Mouse (Mus musculus): ENCODE measurements around the gene Abca8b. TPM values are rescaled to one million over a fixed set of nuclear protein-coding genes. Genes with fewer than 3 reads are reported as not detected.

Gene Abca8b
- polyA plus RNA-seq, 1 experiment from 2014 or later = 0.54 TPM

- H3K9ac ChIP-seq (replicated peaks; ENCODE audit: low read depth) = no peak overlapping the region
- WGBS = 89% methylated on average over 4 of the region's 4 CpGs
- H3K4me2 ChIP-seq (replicated peaks; ENCODE audit: low read depth, low read length) = no peak overlapping the region
- H3K27ac ChIP-seq (ENCODE audit: low read length) = no peak overlapping the region
- no peaks in the 10 kb centered on the region for H3K27me3 ChIP-seq (replicated peaks; ENCODE audit: insufficient read depth, low read length)
- H3K4me1 ChIP-seq (ENCODE audit: insufficient read depth, low read depth, low read length) = peaks cover 2% of the 10 kb centered on the region; the same call in 1 of the 2 replicates
- H3K36me3 ChIP-seq (ENCODE audit: insufficient read depth, low read length) = no peaks in the 10 kb centered on the region
- H3K9me3 ChIP-seq (ENCODE audit: low read length) = no peaks in the 10 kb centered on the region
- TF ChIP-seq EP300 (IDR thresholded peaks at IDR 0.05) (no peak), CTCF (IDR thresholded peaks at IDR 0.05) (no peak)
- ATAC-seq (no peak), DNase-seq (ENCODE audit: low spot score) (no peak)
- H3K4me3 ChIP-seq (ENCODE audit: low read depth, low read length) = no peak overlapping the region
These were observed 108.9 kb downstream of the Abca8b start for GRCm38 (mm10) chr11:109886757-109887156.

GRCm38 (mm10) chr11:109885521-109885920, 110.1 kb downstream of the Abca8b start:
- no peak for TF ChIP-seq EP300 (IDR thresholded peaks at IDR 0.05)
- Histone ChIP-seq H3K27me3 (replicated peaks; ENCODE audit: insufficient read depth, low read length) (no peaks in the 10 kb centered on the region), H3K4me1 (ENCODE audit: insufficient read depth, low read depth, low read length) (peaks cover 2% of the 10 kb centered on the region; the same call in 1 of the 2 replicates), H3K4me3 (ENCODE audit: low read depth, low read length) (no peak overlapping the region), H3K4me2 (replicated peaks; ENCODE audit: low read depth, low read length) (no peak overlapping the region), H3K9ac (replicated peaks; ENCODE audit: low read depth) (no peak overlapping the region), H3K27ac (ENCODE audit: low read length) (no peak overlapping the region), H3K9me3 (ENCODE audit: low read length) (no peaks in the 10 kb centered on the region), H3K36me3 (ENCODE audit: insufficient read depth, low read length) (no peaks in the 10 kb centered on the region)
- 76% methylated on average over 3 of the region's 3 CpGs for WGBS
- ATAC-seq (0 out of 2 replicates have a peak, but pooled peaks have one; percentile 8), DNase-seq (ENCODE audit: low spot score) (peak; percentile 32)

- ATAC-seq (peak; percentile 90), DNase-seq (ENCODE audit: low spot score) (peak; percentile 91)
- Histone ChIP-seq H3K4me2 (replicated peaks; ENCODE audit: low read depth, low read length) (no peak overlapping the region), H3K4me1 (ENCODE audit: insufficient read depth, low read depth, low read length) (peaks cover 2% of the 10 kb centered on the region; the same call in 1 of the 2 replicates), H3K9ac (replicated peaks; ENCODE audit: low read depth) (no peak overlapping the region), H3K9me3 (ENCODE audit: low read length) (no peaks in the 10 kb centered on the region), H3K4me3 (ENCODE audit: low read depth, low read length) (no peak overlapping the region), H3K27ac (ENCODE audit: low read length) (no peak overlapping the region), H3K27me3 (replicated peaks; ENCODE audit: insufficient read depth, low read length) (no peaks in the 10 kb centered on the region), H3K36me3 (ENCODE audit: insufficient read depth, low read length) (no peaks in the 10 kb centered on the region)
- 35% methylated on average over 4 of the region's 4 CpGs for WGBS
- TF ChIP-seq EP300 (IDR thresholded peaks at IDR 0.05) = peak; percentile 90
- no peak for TF ChIP-seq CTCF (IDR thresholded peaks at IDR 0.05)
These were observed 110.8 kb downstream of the Abca8b start for GRCm38 (mm10) chr11:109884801-109885200.

GRCm38 (mm10) chr11:109884126-109884525, 111.5 kb downstream of the Abca8b start:
- Histone ChIP-seq H3K4me3 (ENCODE audit: low read depth, low read length) (no peak overlapping the region), H3K36me3 (ENCODE audit: insufficient read depth, low read length) (no peaks in the 10 kb centered on the region), H3K27me3 (replicated peaks; ENCODE audit: insufficient read depth, low read length) (no peaks in the 10 kb centered on the region), H3K9ac (replicated peaks; ENCODE audit: low read depth) (no peak overlapping the region), H3K9me3 (ENCODE audit: low read length) (no peaks in the 10 kb centered on the region), H3K4me2 (replicated peaks; ENCODE audit: low read depth, low read length) (no peak overlapping the region), H3K4me1 (ENCODE audit: insufficient read depth, low read depth, low read length) (peaks cover 2% of the 10 kb centered on the region; the same call in 1 of the 2 replicates), H3K27ac (ENCODE audit: low read length) (no peak overlapping the region)
- ATAC-seq (no peak), DNase-seq (ENCODE audit: low spot score) (peak; percentile 36)
- TF ChIP-seq CTCF (IDR thresholded peaks at IDR 0.05) (no peak), EP300 (IDR thresholded peaks at IDR 0.05) (no peak)
- 18% methylated on average over 3 of the region's 3 CpGs for WGBS

Other genes with a start within 250 kb of the Abca8b start
- 0.15 TPM in 1 of 2 replicates, not detected in the other for gene 1700012B07Rik, start 167.8 kb downstream of the Abca8b start, polyA plus RNA-seq (2015; fragmentation: Nextera tagmentation; extraction: Ambion mirVana)
- 7.6 and 8.7 TPM in 2 replicates for gene Abca8a, start 100.1 kb upstream of the Abca8b start, polyA plus RNA-seq (2015; fragmentation: Nextera tagmentation; extraction: Ambion mirVana)
- gene Abca9, start 172.4 kb upstream of the Abca8b start, polyA plus RNA-seq (2015; fragmentation: Nextera tagmentation; extraction: Ambion mirVana) = 0.93 and 1.3 TPM in 2 replicates

Data from lung, postnatal 0 days (tissue).